Mouse (Mus musculus) intestine, embryonic 15.5 days (tissue): Measurements from ENCODE around the gene Alpi. TPM values are rescaled to one million over a fixed set of nuclear protein-coding genes. Genes with fewer than 3 reads are reported as not detected.
A peak's percentile ranks its signal among the peaks of the same experiment; 100 is the strongest.

Experiments
- ATAC-seq: fragments of 200-750 bp; cut with Nextera tagmentation; 2 replicates; pipeline ENCODE4 v1.8.0; 2017; ENCODE audit warnings: moderate TSS enrichment, moderate library complexity
- H3K27ac ChIP-seq: fragments of 300-500 bp; sonication (generic); 2 replicates; pipeline ENCODE4 v1.5.1; 2015; ENCODE audit warnings: mild to moderate bottlenecking, inconsistent platforms
- H3K27me3 ChIP-seq: fragments of 300-500 bp; sonication (generic); replicated peaks from 2 replicates; pipeline ENCODE4 v1.6.1; 2015; ENCODE audit warnings: inconsistent platforms
- H3K36me3 ChIP-seq: fragments of 300-500 bp; sonication (generic); 2 replicates; pipeline ENCODE4 v1.6.1; 2015; ENCODE audit warnings: inconsistent platforms
- H3K4me1 ChIP-seq: fragments of 300-500 bp; sonication (generic); replicated peaks from 2 replicates; pipeline ENCODE4 v1.6.1; 2015; ENCODE audit warnings: inconsistent platforms
- H3K4me2 ChIP-seq: fragments of 300-500 bp; sonication (generic); replicated peaks from 2 replicates; pipeline ENCODE4 v1.6.1; 2015; ENCODE audit warnings: mild to moderate bottlenecking, inconsistent platforms
- H3K4me3 ChIP-seq: fragments of 300-500 bp; sonication (generic); replicated peaks from 2 replicates; pipeline ENCODE4 v1.5.1; 2015; ENCODE audit warnings: inconsistent platforms
- H3K9ac ChIP-seq: fragments of 300-500 bp; sonication (generic); 2 replicates; pipeline ENCODE4 v1.6.1; 2015; ENCODE audit warnings: inconsistent platforms
- H3K9me3 ChIP-seq: fragments of 300-500 bp; sonication (generic); 2 replicates; pipeline ENCODE4 v1.6.1; 2016; ENCODE audit warnings: inconsistent platforms
- WGBS: fragments of 180-500 bp; shearing (Covaris S2); methylation state at CpG from one replicate; pipeline ENCODE4 v1.1.7; 2015; 5-methylcytosine and 5-hydroxymethylcytosine counted together
- polyA plus RNA-seq: library from polyadenylated mRNA; unstranded; fragments of >200 nt; fragmentation: Nextera tagmentation; extraction: Ambion mirVana; gene quantifications from 2 replicates; pipeline ENCODE4 v1.2.1, GENCODE M21; 2015

The Alpi gene
- polyA plus RNA-seq, 1 experiment from 2014 or later = 113 TPM

DNA sequence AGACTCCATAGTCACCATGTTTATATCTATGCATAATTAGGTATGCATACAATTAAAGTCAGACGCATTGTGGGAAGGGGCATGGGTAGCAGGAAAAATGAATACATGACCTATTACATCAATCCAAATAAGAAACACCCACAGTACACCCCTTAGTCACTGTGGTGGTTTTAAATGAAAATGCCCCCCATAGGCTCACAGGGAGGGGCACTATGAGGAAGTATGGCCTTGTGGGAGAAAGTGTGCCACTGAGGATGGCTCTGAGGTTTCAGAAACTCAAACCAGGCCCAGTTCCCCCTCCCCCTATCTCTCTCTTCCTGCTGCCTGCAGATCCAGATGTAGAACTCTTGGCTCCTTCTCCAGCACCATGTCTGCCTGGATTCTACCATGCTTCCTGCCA lies 2.5 kb upstream of the Alpi start:
- 0 out of 2 replicates have a peak, but pooled peaks cover 5% of the 10 kb centered on the region for H3K27me3 ChIP-seq
- no peaks in the 10 kb centered on the region for H3K4me1 ChIP-seq
- WGBS = 80% methylated on average over 1 of the region's 1 CpGs
- H3K4me2 ChIP-seq = no peak overlapping the region
- no peaks in the 10 kb centered on the region for H3K36me3 ChIP-seq
- no peaks in the 10 kb centered on the region for H3K9me3 ChIP-seq
- no peak overlapping the region for H3K9ac ChIP-seq
- H3K4me3 ChIP-seq = no peak overlapping the region
- H3K27ac ChIP-seq = no peak overlapping the region
- no peak for ATAC-seq

- H3K4me3 ChIP-seq = no peak overlapping the region
- no peaks in the 10 kb centered on the region for H3K4me1 ChIP-seq
- peak overlapping the region; percentile 36; the same call in 1 of the 2 replicates for H3K27ac ChIP-seq
- no peak overlapping the region for H3K9ac ChIP-seq
- H3K4me2 ChIP-seq = no peak overlapping the region
- WGBS = 63% methylated on average over 3 of the region's 3 CpGs
- H3K36me3 ChIP-seq = no peaks in the 10 kb centered on the region
- no peaks in the 10 kb centered on the region for H3K9me3 ChIP-seq
- H3K27me3 ChIP-seq = 0 out of 2 replicates have a peak, but pooled peaks cover 8% of the 10 kb centered on the region
- ATAC-seq = peak; percentile 73
These were observed 708 bp upstream of the Alpi start for GRCm38 (mm10) chr1:87102114-87102513.

DNA sequence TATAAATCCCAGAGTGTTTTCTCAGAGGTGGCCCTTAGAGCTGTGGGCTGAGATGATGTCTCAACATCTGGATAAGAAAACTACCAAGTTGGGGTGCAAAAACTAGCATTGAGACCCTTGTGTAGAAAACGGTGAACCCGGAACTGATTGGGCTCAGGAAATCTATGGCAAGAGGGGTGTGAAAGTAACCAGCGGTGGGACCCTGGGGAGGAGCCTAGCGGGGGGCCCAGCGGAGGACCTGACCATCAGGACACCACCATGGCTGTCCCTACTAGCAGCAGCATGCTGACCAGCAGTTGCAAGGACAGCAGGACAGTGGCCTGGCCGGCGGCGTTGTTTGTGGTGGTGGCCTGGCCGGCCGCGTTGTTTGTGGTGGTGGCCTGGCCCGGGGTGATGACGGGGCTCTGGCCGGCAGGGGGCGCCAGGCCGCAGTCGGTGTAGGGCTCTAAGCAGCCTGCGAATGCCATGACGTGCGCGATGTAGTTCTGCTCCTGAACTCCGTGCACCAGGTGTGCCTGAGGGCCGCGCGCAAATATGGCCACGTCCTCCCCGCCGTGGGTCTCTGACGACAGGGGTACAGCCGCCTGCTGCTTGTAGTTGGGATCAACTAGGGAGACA lies 2.9 kb downstream of the Alpi start:
- H3K27me3 ChIP-seq = 0 out of 2 replicates have a peak, but pooled peaks cover 8% of the 10 kb centered on the region
- no peaks in the 10 kb centered on the region for H3K9me3 ChIP-seq
- no peak overlapping the region for H3K9ac ChIP-seq
- 16% methylated on average over 30 of the region's 30 CpGs for WGBS
- H3K4me2 ChIP-seq = peak overlapping the region; percentile 33
- H3K4me3 ChIP-seq = no peak overlapping the region
- no peaks in the 10 kb centered on the region for H3K36me3 ChIP-seq
- H3K4me1 ChIP-seq = no peaks in the 10 kb centered on the region
- no peak overlapping the region for H3K27ac ChIP-seq
- ATAC-seq = peak; percentile 42; the same call in 1 of the 2 replicates

DNA sequence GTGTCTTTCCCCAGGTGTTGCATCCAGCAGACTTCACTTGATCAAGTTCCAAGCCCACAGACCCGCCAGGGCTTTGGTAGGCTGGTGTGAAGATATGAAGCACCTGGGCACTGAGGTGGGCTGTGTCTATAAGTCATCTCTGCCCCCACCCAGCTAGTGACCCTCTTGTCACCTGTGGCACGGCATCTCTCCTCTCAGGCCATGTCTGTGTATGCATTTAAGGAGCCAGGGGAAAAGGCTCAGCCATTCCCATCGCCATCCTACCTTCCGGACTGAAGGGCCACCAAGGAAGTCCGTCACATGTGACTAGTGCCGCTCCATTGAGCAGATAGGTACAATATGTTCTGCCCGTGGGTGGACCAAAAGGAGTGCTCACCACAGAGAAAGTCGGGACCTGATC lies 5.8 kb downstream of the Alpi start:
- Histone ChIP-seq H3K4me2 (no peak overlapping the region), H3K27me3 (0 out of 2 replicates have a peak, but pooled peaks cover 8% of the 10 kb centered on the region), H3K4me1 (no peaks in the 10 kb centered on the region), H3K4me3 (no peak overlapping the region), H3K27ac (no peak overlapping the region), H3K9ac (no peak overlapping the region), H3K9me3 (no peaks in the 10 kb centered on the region), H3K36me3 (no peaks in the 10 kb centered on the region)
- 82% methylated on average over 8 of the region's 8 CpGs for WGBS
- ATAC-seq = no peak

- Histone ChIP-seq H3K4me3 (no peak within 1 kb of the TSS), H3K4me1 (no peaks in the 10 kb centered on the region), H3K36me3 (no peaks in the 10 kb centered on the region), H3K27me3 (no peaks in the 10 kb centered on the region), H3K4me2 (no peak within 1 kb of the TSS), H3K9ac (no peak within 1 kb of the TSS), H3K27ac (no peak within 1 kb of the TSS), H3K9me3 (no peaks in the 10 kb centered on the region)
- no peak for ATAC-seq
- WGBS = 66% methylated on average over 4 of the region's 4 CpGs
These were observed 11.6 kb downstream of the Alpi start, which contains the start of gene Alppl2 for GRCm38 (mm10) chr1:87089828-87090227. Alppl2 (minus strand) TSS chr1:87089928.

GRCm38 (mm10) chr1:87089251-87089650 lies 12.2 kb downstream of the Alpi start:
- WGBS = 93% methylated on average over 11 of the region's 11 CpGs
- H3K9me3 ChIP-seq = no peaks in the 10 kb centered on the region
- H3K36me3 ChIP-seq = no peaks in the 10 kb centered on the region
- H3K4me3 ChIP-seq = no peak overlapping the region
- no peak overlapping the region for H3K9ac ChIP-seq
- H3K27me3 ChIP-seq = no peaks in the 10 kb centered on the region
- H3K27ac ChIP-seq = no peak overlapping the region
- no peak for ATAC-seq
- no peak overlapping the region for H3K4me2 ChIP-seq
- H3K4me1 ChIP-seq = no peaks in the 10 kb centered on the region

DNA sequence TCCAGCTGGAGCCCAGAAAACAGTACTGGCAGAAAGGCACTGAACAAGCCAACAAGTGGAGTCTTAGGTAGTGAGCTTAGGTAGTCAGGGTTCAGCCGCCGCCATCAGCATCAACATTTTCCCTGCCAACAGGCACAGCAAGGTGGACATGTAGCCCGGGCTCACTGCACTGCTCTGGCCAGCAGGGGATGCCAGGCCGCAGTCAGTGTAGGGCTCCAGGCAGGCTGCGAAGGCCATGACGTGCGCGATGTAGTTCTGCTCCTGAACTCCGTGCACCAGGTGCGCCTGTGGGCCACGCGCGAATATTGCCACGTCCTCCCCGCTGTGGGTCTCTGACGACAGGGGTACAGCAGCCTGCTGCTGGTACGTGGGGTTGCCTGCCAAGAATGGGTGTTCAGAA lies 14.4 kb downstream of the Alpi start:
- Histone ChIP-seq H3K27me3 (no peaks in the 10 kb centered on the region), H3K4me2 (no peak overlapping the region), H3K9ac (no peak overlapping the region), H3K36me3 (no peaks in the 10 kb centered on the region), H3K9me3 (no peaks in the 10 kb centered on the region), H3K4me3 (no peak overlapping the region), H3K27ac (no peak overlapping the region), H3K4me1 (no peaks in the 10 kb centered on the region)
- 72% methylated on average over 17 of the region's 17 CpGs for WGBS
- ATAC-seq = no peak

DNA sequence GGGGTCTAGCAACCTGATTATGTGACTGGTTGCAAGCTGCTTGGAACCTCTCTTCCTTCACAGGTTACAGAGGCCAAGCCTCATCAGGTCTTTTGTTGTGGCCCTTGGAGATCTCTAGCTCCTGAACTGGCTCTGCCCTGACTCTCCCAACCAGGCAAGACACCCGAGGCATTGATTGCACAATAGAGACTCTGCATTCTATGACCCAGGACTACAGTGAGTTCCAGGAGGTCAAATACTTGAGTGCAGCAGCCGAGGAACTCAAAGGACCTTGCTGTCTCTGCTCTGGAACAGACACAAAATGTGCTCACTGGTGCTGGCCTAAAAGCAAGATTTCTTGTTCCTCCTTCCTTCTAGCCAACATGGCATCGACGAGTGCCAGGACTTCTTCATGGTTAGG lies 15.2 kb downstream of the Alpi start:
- H3K27ac ChIP-seq = no peak overlapping the region
- no peak for ATAC-seq
- no peak overlapping the region for H3K4me3 ChIP-seq
- H3K9ac ChIP-seq = no peak overlapping the region
- no peaks in the 10 kb centered on the region for H3K36me3 ChIP-seq
- H3K27me3 ChIP-seq = no peaks in the 10 kb centered on the region
- H3K4me2 ChIP-seq = no peak overlapping the region
- H3K9me3 ChIP-seq = no peaks in the 10 kb centered on the region
- no peaks in the 10 kb centered on the region for H3K4me1 ChIP-seq
- 57% methylated on average over 4 of the region's 4 CpGs for WGBS

GRCm38 (mm10) chr1:87073776-87074175 lies 27.6 kb downstream of the Alpi start:
- H3K36me3 ChIP-seq = no peaks in the 10 kb centered on the region
- H3K9ac ChIP-seq = no peak overlapping the region
- no peaks in the 10 kb centered on the region for H3K9me3 ChIP-seq
- H3K27ac ChIP-seq = no peak overlapping the region
- H3K27me3 ChIP-seq = no peaks in the 10 kb centered on the region
- H3K4me2 ChIP-seq = no peak overlapping the region
- 84% methylated on average over 8 of the region's 8 CpGs for WGBS
- H3K4me1 ChIP-seq = no peaks in the 10 kb centered on the region
- no peak overlapping the region for H3K4me3 ChIP-seq
- ATAC-seq = no peak

DNA sequence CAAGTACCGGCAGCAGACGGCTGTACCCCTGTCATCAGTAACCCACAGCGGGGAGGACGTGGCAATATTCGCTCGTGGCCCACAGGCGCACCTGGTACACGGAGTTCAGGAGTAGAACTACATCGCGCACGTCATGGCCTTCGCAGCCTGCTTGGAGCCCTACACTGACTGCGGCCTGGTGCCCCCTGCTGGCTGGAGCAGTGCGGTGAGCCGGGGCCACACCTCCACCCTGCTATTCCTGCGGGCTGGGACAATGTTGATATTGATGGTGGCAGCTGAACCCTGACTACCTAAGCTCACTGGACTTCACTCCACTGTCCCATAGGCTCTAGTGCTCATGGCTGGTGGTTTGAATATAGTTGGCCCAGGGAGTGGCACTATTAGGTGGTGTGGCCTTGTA lies 30.7 kb downstream of the Alpi start:
- Histone ChIP-seq H3K27me3 (no peaks in the 10 kb centered on the region), H3K4me3 (no peak overlapping the region), H3K9me3 (no peaks in the 10 kb centered on the region), H3K27ac (no peak overlapping the region), H3K9ac (no peak overlapping the region), H3K4me2 (no peak overlapping the region), H3K4me1 (0 out of 2 replicates have a peak, but pooled peaks cover 3% of the 10 kb centered on the region), H3K36me3 (no peaks in the 10 kb centered on the region)
- 53% methylated on average over 16 of the region's 16 CpGs for WGBS
- peak; percentile 52; the same call in 1 of the 2 replicates for ATAC-seq

DNA sequence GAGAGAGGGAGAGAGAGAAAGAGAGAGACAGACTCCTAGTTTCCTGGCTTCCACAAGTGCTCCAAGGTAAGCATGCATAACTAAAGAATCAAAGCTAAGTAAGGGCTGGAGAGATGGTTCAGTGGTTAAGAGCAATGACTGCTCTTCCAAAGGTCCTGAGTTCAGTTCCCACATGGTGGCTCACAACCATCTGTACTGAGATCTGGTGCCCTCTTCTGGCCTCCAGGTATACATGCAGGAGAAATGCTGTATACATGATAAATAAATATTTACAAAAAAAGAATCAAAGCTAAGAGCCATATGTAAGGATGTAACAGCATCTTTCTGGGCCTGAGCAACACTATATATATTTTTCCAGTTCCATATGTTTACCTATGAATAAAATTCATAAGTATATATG lies 40.5 kb downstream of the Alpi start:
- Histone ChIP-seq H3K4me3 (no peak overlapping the region), H3K4me1 (no peaks in the 10 kb centered on the region), H3K27me3 (no peaks in the 10 kb centered on the region), H3K36me3 (no peaks in the 10 kb centered on the region), H3K9me3 (no peaks in the 10 kb centered on the region), H3K4me2 (no peak overlapping the region), H3K27ac (no peak overlapping the region), H3K9ac (no peak overlapping the region)
- no peak for ATAC-seq

DNA sequence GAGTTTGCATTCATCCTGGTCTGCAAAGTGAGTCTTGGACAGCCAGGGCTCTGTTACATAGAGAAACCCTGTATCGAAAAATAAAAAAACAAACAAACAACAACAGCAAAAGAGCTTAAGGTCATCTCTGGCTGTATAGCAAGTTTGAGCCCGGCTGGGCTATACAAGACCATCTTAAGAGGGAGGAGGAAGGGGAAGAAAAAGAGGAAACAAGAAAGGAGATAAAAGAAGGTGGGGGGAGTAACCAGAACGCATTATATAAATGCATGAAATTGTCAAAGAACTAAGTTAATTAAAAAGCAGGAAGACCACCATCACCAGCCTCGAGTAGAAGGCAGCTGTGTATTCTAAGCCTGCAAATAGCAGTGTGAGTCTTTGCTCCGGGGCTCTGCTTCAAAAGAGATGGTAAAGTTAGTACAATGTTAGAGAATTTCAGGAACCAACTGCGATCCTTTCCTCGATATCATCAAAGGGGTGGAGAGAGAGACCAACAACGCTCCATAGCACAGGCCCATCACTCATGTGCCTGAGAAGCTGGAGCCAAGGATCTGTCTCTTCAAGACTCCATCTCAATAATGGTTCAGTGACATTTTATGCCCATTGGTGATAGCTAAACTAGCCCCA lies 42.3 kb downstream of the Alpi start:
- H3K27ac ChIP-seq = no peak overlapping the region
- no peaks in the 10 kb centered on the region for H3K4me1 ChIP-seq
- H3K4me2 ChIP-seq = no peak overlapping the region
- WGBS = 80% methylated on average over 8 of the region's 8 CpGs
- H3K9ac ChIP-seq = no peak overlapping the region
- H3K4me3 ChIP-seq = no peak overlapping the region
- no peaks in the 10 kb centered on the region for H3K36me3 ChIP-seq
- no peak for ATAC-seq
- H3K9me3 ChIP-seq = no peaks in the 10 kb centered on the region
- no peaks in the 10 kb centered on the region for H3K27me3 ChIP-seq

- no peak overlapping the region for H3K9ac ChIP-seq
- no peaks in the 10 kb centered on the region for H3K27me3 ChIP-seq
- no peaks in the 10 kb centered on the region for H3K4me1 ChIP-seq
- WGBS = 74% methylated on average over 4 of the region's 4 CpGs
- no peak overlapping the region for H3K4me2 ChIP-seq
- H3K36me3 ChIP-seq = no peaks in the 10 kb centered on the region
- no peak overlapping the region for H3K4me3 ChIP-seq
- no peak for ATAC-seq
- H3K27ac ChIP-seq = no peak overlapping the region
- no peaks in the 10 kb centered on the region for H3K9me3 ChIP-seq
These were observed 44.3 kb downstream of the Alpi start for GRCm38 (mm10) chr1:87057075-87057474.
